Mouse (Mus musculus) stomach, embryonic 16.5 days (tissue): ENCODE measurements at regions not wholly inside any gene's neighbourhood (a gene's known extent, or its start where the extent isn't known, plus 50 kb on each side); places are given as distances from the start of the nearest gene placed in this dataset.

ENCODE experiments used
- ATAC-seq: fragments of 200-750 bp; cut with Nextera tagmentation; 2 replicates; pipeline ENCODE4 v1.8.0; 2017; ENCODE audit warnings: moderate number of reproducible peaks, moderate TSS enrichment; ENCODE audit not compliant: insufficient read depth, low FRiP score
- H3K27ac ChIP-seq: fragments of 300-500 bp; sonication (generic); 2 replicates; pipeline ENCODE4 v1.5.1; 2014; ENCODE audit warnings: low read length
- H3K27me3 ChIP-seq: fragments of 300-500 bp; sonication (generic); 2 replicates; pipeline ENCODE4 v1.6.1; 2014; ENCODE audit warnings: low read length, control low read depth, mixed read lengths; ENCODE audit not compliant: control insufficient read depth, insufficient read depth
- H3K36me3 ChIP-seq: fragments of 300-500 bp; sonication (generic); 2 replicates; pipeline ENCODE4 v1.6.1; 2014; ENCODE audit warnings: low read length; ENCODE audit not compliant: control insufficient read depth, insufficient read depth
- H3K4me1 ChIP-seq: fragments of 300-500 bp; sonication (generic); 2 replicates; pipeline ENCODE4 v1.6.1; 2014; ENCODE audit warnings: low read length, control low read depth, mixed read lengths; ENCODE audit not compliant: control insufficient read depth, insufficient read depth
- H3K4me2 ChIP-seq: fragments of 300-500 bp; sonication (generic); 2 replicates; pipeline ENCODE4 v1.6.1; 2014; ENCODE audit warnings: low read depth, low read length, mixed read lengths
- H3K4me3 ChIP-seq: fragments of 300-500 bp; sonication (generic); replicated peaks from 2 replicates; pipeline ENCODE4 v1.5.1; 2014; ENCODE audit warnings: mild to moderate bottlenecking, low read length
- H3K9ac ChIP-seq: fragments of 300-500 bp; sonication (generic); 2 replicates; pipeline ENCODE4 v1.6.1; 2014; ENCODE audit warnings: low read length
- H3K9me3 ChIP-seq: fragments of 300-500 bp; sonication (generic); replicated peaks from 2 replicates; pipeline ENCODE4 v1.6.1; 2016; ENCODE audit warnings: low read length, control low read depth; ENCODE audit not compliant: control insufficient read depth
- WGBS: fragments of 180-500 bp; shearing (Covaris S2); extraction: QIAGEN DNeasy Blood & Tissue Kit; methylation state at CpG from one replicate; pipeline ENCODE4 v1.1.7; 2014; 5-methylcytosine and 5-hydroxymethylcytosine counted together

DNA sequence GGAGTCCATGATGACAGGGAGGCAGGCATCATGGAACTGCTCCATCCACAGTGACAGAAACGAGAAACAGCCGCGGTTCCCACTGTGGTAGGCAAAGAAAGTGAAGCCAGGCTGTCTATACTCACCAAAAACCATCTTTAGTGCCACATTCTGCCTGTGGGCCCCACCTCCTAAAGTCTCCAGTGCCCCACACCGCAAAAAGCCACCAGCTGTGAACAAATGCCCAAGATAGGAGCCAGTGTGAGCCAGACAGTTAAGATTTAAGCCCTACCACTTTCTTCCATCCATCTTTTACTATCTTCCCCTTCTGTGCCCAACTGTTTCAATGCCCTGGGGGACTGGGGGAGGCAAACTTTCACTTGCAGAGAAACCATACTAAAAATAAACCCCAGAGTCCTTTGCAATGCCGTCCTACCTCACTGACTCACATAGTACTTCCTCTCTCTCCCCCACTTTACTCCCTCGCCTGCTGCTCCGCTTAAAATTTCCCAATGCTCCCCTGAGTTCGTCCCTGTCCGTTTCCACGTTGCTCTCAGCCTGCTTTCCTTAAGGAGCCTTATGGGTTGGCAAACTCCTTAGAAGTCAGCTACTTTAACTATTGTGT, 85.7 kb upstream of the Xcl1 start:
- Histone ChIP-seq H3K27me3 (no peaks in the 10 kb centered on the region), H3K9me3 (no peaks in the 10 kb centered on the region), H3K36me3 (no peaks in the 10 kb centered on the region), H3K27ac (no peak overlapping the region), H3K4me2 (no peak overlapping the region), H3K9ac (no peak overlapping the region), H3K4me1 (no peaks in the 10 kb centered on the region), H3K4me3 (no peak overlapping the region)
- 69% methylated on average over 10 of the region's 10 CpGs for whole genome bisulfite sequencing
- no peak for ATAC-seq

DNA sequence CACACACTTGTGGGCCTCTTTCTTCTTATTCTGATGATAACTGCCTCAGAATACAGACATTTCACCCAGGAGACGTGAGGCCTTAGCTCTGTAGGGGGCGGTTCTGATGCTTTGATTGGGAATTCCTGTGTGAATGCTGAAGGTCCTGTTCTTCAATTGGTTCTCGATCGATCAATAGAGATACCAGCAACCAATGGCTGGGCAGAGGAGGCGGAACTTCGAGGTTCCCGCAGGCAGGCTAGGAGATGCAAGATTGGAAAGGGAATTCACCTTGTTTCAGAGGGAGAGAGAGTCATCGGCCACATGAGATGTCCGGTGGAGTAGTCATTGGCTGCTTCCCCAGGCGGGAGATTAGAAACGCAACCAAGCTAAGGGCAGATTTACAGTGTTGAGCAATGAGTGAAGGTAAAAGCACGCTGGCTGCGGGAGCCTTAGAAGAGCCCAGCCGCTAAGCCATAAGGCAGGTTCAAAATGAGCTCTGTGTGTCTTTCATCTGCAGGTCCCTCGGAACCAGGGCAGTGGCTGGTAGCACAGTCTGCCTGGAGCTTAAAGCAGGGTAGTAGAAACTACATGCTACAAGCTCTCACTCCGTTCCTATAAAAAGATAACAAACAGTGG, 83.5 kb upstream of the Xcl1 start:
- ATAC-seq: peak; percentile 88

DNA sequence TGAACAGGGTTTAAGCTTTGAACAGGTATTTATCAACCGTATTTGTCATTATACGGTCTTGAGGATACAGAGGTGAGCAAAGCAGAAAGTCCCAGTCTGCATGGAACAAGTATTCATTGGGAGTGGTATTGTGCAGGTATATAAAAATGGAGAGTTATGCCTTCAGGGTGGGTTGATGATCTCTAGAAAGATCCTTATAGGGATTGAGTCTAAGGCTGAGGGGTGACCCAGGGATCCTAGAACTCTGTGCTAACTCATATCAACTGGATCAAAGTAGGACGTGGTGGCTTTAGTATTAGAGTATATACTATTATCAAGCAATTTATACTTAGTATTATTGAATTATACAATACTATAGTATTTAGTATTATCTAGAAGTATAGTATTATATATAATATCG, 82.9 kb upstream of the Xcl1 start:
- Histone ChIP-seq H3K9me3 (no peaks in the 10 kb centered on the region), H3K27ac (no peak overlapping the region), H3K27me3 (no peaks in the 10 kb centered on the region), H3K4me1 (no peaks in the 10 kb centered on the region), H3K4me3 (no peak overlapping the region), H3K36me3 (no peaks in the 10 kb centered on the region), H3K9ac (no peak overlapping the region), H3K4me2 (peak overlapping the region; percentile 50; the same call in 1 of the 2 replicates)
- ATAC-seq: no peak
- 82% methylated on average over 4 of the region's 4 CpGs for WGBS

More for the DNA sequence above, 83.5 kb upstream of the Xcl1 start:
- no peaks in the 10 kb centered on the region for H3K36me3 ChIP-seq
- H3K9me3 ChIP-seq: no peaks in the 10 kb centered on the region
- WGBS: 14% methylated on average over 16 of the region's 16 CpGs
- H3K27me3 ChIP-seq: no peaks in the 10 kb centered on the region
- no peak overlapping the region for H3K27ac ChIP-seq
- no peaks in the 10 kb centered on the region for H3K4me1 ChIP-seq
- peak overlapping the region; percentile 50 for H3K4me2 ChIP-seq
- peak overlapping the region; percentile 38 for H3K4me3 ChIP-seq
- H3K9ac ChIP-seq: peak overlapping the region; percentile 40; the same call in 1 of the 2 replicates

GRCm38 (mm10) chr1:165017793-165018192, 82.5 kb upstream of the Xcl1 start:
- Histone ChIP-seq H3K27me3 (no peaks in the 10 kb centered on the region), H3K27ac (no peak overlapping the region), H3K9ac (no peak overlapping the region), H3K4me1 (no peaks in the 10 kb centered on the region), H3K9me3 (no peaks in the 10 kb centered on the region), H3K4me3 (no peak overlapping the region), H3K4me2 (no peak overlapping the region), H3K36me3 (no peaks in the 10 kb centered on the region)
- ATAC-seq: no peak
- WGBS: 73% methylated on average over 6 of the region's 6 CpGs

DNA sequence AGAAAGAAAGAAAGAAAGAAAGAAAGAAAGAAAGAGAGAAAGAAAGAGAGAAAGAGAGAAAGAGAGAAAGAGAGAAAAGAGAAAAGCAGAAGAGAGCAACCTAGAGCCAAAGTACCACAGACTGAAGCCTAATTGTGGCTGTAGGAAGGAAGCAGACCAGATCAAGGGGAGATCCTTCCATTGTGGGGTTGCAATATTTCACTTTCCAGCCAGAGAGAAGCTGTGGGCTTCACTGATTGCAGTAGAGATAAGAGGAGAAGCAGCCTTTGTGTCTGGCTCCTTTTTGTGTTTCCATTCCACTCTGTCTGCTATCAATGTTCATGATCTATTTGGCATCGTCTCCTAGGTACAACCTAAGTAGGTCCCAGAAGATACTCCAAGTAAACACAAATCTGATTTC, 79.0 kb upstream of the Xcl1 start:
- ATAC-seq: no peak
- no peak overlapping the region for H3K9ac ChIP-seq
- no peaks in the 10 kb centered on the region for H3K9me3 ChIP-seq
- H3K36me3 ChIP-seq: no peaks in the 10 kb centered on the region
- no peak overlapping the region for H3K4me3 ChIP-seq
- H3K27ac ChIP-seq: no peak overlapping the region
- WGBS: 40% methylated on average over 1 of the region's 1 CpGs
- H3K4me1 ChIP-seq: no peaks in the 10 kb centered on the region
- H3K4me2 ChIP-seq: no peak overlapping the region
- no peaks in the 10 kb centered on the region for H3K27me3 ChIP-seq

- no peaks in the 10 kb centered on the region for H3K27me3 ChIP-seq
Observed at GRCm38 (mm10) chr1:165013428-165013827, 78.1 kb upstream of the Xcl1 start.

DNA sequence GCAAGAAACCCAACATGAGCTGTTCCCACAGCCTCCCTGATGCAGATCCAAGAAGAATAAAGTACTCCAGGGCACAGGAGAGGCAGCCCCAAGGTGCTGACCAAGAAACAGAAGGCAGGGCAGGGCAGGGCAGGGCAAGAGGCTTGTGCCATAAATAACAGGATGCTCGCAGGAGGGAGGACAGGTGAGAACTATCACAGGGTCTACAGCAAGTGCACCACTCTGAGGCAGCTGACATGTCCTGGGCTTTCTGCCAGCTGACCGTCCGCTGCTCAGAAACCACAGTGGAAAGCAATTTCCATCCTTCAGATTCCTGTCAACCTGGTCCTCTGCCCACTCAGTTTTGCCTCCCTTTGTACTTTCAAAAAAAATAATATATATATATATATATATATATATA, 77.0 kb upstream of the Xcl1 start:
- Histone ChIP-seq H3K27me3 (no peaks in the 10 kb centered on the region), H3K36me3 (no peaks in the 10 kb centered on the region), H3K9ac (no peak overlapping the region), H3K4me1 (no peaks in the 10 kb centered on the region), H3K9me3 (no peaks in the 10 kb centered on the region), H3K4me3 (no peak overlapping the region), H3K27ac (no peak overlapping the region), H3K4me2 (no peak overlapping the region)
- ATAC-seq: 0 out of 2 replicates have a peak, but pooled peaks have one; percentile 40
- WGBS: 42% methylated on average over 3 of the region's 3 CpGs

More at GRCm38 (mm10) chr1:165013428-165013827, 78.1 kb upstream of the Xcl1 start:
- Histone ChIP-seq H3K9me3 (no peaks in the 10 kb centered on the region), H3K4me3 (no peak overlapping the region), H3K4me1 (no peaks in the 10 kb centered on the region), H3K4me2 (no peak overlapping the region), H3K9ac (no peak overlapping the region), H3K36me3 (no peaks in the 10 kb centered on the region), H3K27ac (no peak overlapping the region)
- ATAC-seq: no peak
- 59% methylated on average over 2 of the region's 2 CpGs for WGBS

GRCm38 (mm10) chr1:164999515-164999914, 64.2 kb upstream of the Xcl1 start:
- Histone ChIP-seq H3K27ac (peak overlapping the region; percentile 37; the same call in 1 of the 2 replicates), H3K4me1 (peaks cover 4% of the 10 kb centered on the region; the same call in 1 of the 2 replicates), H3K27me3 (no peaks in the 10 kb centered on the region), H3K4me2 (no peak overlapping the region), H3K4me3 (no peak overlapping the region), H3K36me3 (no peaks in the 10 kb centered on the region), H3K9ac (no peak overlapping the region), H3K9me3 (no peaks in the 10 kb centered on the region)
- 54% methylated on average over 10 of the region's 10 CpGs for WGBS
- peak; percentile 72; the same call in 1 of the 2 replicates for ATAC-seq

DNA sequence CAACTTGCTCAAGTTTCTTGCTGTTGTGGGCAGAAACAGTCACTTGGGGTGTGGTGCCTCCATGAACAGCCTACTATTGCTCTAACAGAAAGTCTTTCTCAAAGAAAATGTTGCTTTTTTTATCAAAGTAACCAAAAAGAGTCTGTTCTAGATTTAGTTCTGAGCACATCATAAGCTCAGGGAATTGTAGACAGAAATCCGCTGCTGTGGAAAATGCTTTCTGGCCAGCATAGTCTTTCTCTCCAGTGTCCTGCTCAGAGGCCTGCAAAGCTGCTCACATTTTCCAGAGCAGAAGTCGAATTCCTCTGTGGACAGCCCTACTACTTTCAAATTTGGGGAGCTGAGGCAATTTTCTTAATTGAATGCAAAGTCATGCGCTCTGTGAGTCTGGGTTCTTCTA, 63.3 kb upstream of the Xcl1 start:
- H3K9me3 ChIP-seq: no peaks in the 10 kb centered on the region
- ATAC-seq: no peak
- H3K4me2 ChIP-seq: no peak overlapping the region
- no peak overlapping the region for H3K27ac ChIP-seq
- no peak overlapping the region for H3K4me3 ChIP-seq
- H3K36me3 ChIP-seq: no peaks in the 10 kb centered on the region
- H3K4me1 ChIP-seq: peaks cover 11% of the 10 kb centered on the region; the same call in 1 of the 2 replicates
- H3K27me3 ChIP-seq: no peaks in the 10 kb centered on the region
- no peak overlapping the region for H3K9ac ChIP-seq
- WGBS: 74% methylated on average over 3 of the region's 3 CpGs
